Mouse (Mus musculus): ENCODE data around the gene Fcgbp.

DNA sequence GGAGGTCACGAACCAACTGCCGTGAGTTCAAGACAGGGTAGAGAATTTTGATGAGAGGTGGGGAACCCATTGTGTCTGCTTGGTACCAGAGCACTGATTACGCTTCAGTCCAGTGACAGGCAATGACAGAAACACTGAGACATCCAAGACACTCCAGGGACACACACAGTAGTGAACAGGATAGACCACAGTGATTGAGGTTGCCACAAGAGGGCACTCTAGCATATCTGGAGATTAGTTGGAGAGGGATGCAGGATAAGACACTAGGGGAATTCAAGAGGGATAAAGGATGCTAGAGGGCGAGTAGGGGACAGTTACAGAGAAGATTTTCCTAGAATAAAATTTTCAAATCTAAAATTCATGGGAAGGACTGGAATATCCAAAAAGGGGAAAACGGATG is 66.6 kb downstream of the Fcgbp start:
- TF ChIP-seq POLR2A (IDR thresholded peaks at IDR 0.05; ENCODE audit: control insufficient read depth, low read depth, low read length) (no peak), CTCF (IDR thresholded peaks at IDR 0.05; ENCODE audit: control insufficient read depth, insufficient read depth, insufficient replicate concordance, low read depth, low read length) (no peak)
